Mouse (Mus musculus) forebrain, embryonic 10.5 days (tissue): ENCODE measurements around the gene Dnmt3l. TPM values are rescaled to one million over a fixed set of nuclear protein-coding genes. Genes with fewer than 3 reads are reported as not detected.
"Not testable (repeated sequence)": the region's sequence is repeated elsewhere in the genome, so short reads cannot be mapped to it uniquely, and the experiment has no call there.

ENCODE experiments used
- DNase-seq: peaks from one replicate; pipeline ENCODE4 v3.0.0-alpha.2; 2017; ENCODE audit warnings: low spot score; ENCODE audit errors: extremely low spot score
- H3K27ac ChIP-seq: fragments of 300-500 bp; sonication (generic); 2 replicates; pipeline ENCODE4 v1.5.1; 2016; ENCODE audit warnings: mild to moderate bottlenecking
- H3K27me3 ChIP-seq: fragments of 300-500 bp; sonication (generic); 2 replicates; pipeline ENCODE4 v1.6.1; 2016; ENCODE audit warnings: mild to moderate bottlenecking; ENCODE audit not compliant: poor library complexity, severe bottlenecking
- H3K36me3 ChIP-seq: fragments of 300-500 bp; sonication (generic); replicated peaks from 2 replicates; pipeline ENCODE4 v1.6.1; 2016; ENCODE audit warnings: mild to moderate bottlenecking, moderate library complexity
- H3K4me1 ChIP-seq: fragments of 300-500 bp; sonication (generic); 2 replicates; pipeline ENCODE4 v1.6.1; 2016
- H3K4me3 ChIP-seq: fragments of 300-500 bp; sonication (generic); 2 replicates; pipeline ENCODE4 v1.5.1; 2016; ENCODE audit warnings: mild to moderate bottlenecking, moderate library complexity
- H3K9me3 ChIP-seq: fragments of 300-500 bp; sonication (generic); 2 replicates; pipeline ENCODE4 v1.6.1; 2016; ENCODE audit warnings: mild to moderate bottlenecking, moderate library complexity
- WGBS: fragments of 180-500 bp; shearing (Covaris S2); methylation state at CpG from one replicate; pipeline ENCODE4 v1.1.7; 2016; 5-methylcytosine and 5-hydroxymethylcytosine counted together
- polyA plus RNA-seq: library from polyadenylated mRNA; unstranded; fragments of >200 nt; fragmentation: Nextera tagmentation; extraction: Ambion mirVana; gene quantifications from 2 replicates; pipeline ENCODE4 v1.2.1, GENCODE M21; 2016

Gene Dnmt3l
- polyA plus RNA-seq, 1 experiment from 2014 or later: not detected

DNA sequence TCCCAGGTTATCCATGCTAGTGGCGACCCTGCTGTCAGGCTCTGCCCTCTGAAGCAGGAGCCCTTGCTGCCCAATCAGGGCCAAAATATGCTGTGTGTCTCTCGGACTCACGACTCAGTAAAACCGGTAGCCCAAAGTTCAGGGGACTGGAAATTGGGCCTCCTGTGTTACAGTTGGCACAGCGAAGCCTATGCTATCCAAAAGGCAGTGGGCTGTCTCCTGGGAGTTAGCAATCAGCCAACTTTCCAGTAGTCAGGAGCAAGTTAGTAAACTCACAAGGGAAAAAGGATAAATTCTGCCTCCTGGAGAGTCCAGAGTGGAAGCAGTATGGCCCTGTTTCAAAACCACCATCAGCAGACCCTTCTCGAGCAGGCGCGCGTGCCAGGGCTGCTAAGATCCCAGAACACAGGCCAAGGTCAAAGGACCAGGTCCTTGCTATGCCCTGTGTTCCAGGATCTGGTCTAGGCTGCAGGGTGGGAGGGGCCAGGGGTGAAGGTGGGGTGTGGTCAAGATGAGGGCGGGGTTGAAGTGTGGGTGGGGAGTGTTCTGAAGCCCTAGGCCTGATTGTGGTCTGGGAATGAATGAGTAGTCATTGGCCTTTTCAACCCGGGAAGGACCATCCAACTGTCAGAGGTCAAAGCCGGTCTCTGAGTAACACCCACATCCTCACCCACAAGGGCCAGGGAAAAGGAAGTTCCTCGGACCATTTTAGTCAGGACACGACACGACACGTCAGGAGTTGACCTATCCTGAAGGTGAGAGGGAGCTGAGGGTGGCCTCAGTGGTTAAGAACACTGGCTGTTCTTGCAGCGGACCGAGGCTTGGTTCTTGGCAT lies 28.9 kb upstream of the Dnmt3l start:
- Histone ChIP-seq H3K9me3 (peaks cover 6% of the 10 kb centered on the region; the same call in 1 of the 2 replicates), H3K4me3 (no peak overlapping the region), H3K27me3 (no peaks in the 10 kb centered on the region), H3K27ac (no peak overlapping the region), H3K4me1 (peaks cover 25% of the 10 kb centered on the region), H3K36me3 (peaks cover 5% of the 10 kb centered on the region; the same call in 1 of the 2 replicates)
- WGBS: 94% methylated on average over 18 of the region's 18 CpGs
- DNase-seq: no peak

DNA sequence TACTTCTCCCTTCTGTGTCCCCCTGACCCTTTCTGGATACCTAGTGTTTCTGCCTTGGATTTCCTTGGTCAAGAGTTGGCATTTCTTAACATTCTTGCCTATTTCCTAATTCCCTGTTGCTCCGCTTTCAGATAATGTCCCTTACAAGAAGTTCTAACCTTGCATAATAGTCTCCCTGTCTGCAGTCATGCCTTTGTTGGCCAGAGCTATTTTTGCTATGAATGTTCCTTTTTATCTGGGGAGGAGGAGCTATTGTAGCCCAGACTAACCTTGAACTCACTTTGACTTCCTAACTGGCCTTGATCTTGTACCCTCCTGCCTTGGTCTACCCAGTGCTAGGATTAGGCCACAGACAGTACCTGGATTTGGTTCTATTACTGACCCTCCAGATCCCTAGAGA lies 26.3 kb upstream of the Dnmt3l start:
- peaks cover 6% of the 10 kb centered on the region; the same call in 1 of the 2 replicates for H3K9me3 ChIP-seq
- no peaks in the 10 kb centered on the region for H3K27me3 ChIP-seq
- peaks cover 10% of the 10 kb centered on the region for H3K4me1 ChIP-seq
- no peak for DNase-seq
- 98% methylated on average over 1 of the region's 1 CpGs for WGBS
- no peaks in the 10 kb centered on the region for H3K36me3 ChIP-seq
- no peak overlapping the region for H3K27ac ChIP-seq
- H3K4me3 ChIP-seq: no peak overlapping the region

GRCm38 (mm10) chr10:78016366-78016765 lies 25.4 kb upstream of the Dnmt3l start:
- Histone ChIP-seq H3K4me1 (peaks cover 9% of the 10 kb centered on the region), H3K36me3 (no peaks in the 10 kb centered on the region), H3K27ac (no peak overlapping the region), H3K4me3 (no peak overlapping the region), H3K9me3 (peaks cover 6% of the 10 kb centered on the region; the same call in 1 of the 2 replicates), H3K27me3 (no peaks in the 10 kb centered on the region)
- DNase-seq: no peak
- 55% methylated on average over 5 of the region's 5 CpGs for WGBS

- no peaks in the 10 kb centered on the region for H3K36me3 ChIP-seq
- peak overlapping the region; percentile 62; the same call in 1 of the 2 replicates for H3K27ac ChIP-seq
- peaks cover 9% of the 10 kb centered on the region for H3K4me1 ChIP-seq
- 26% methylated on average over 19 of the region's 19 CpGs for WGBS
- H3K9me3 ChIP-seq: peaks cover 6% of the 10 kb centered on the region; the same call in 1 of the 2 replicates
- DNase-seq: peak; percentile 80
- H3K4me3 ChIP-seq: peak overlapping the region; percentile 48
- no peaks in the 10 kb centered on the region for H3K27me3 ChIP-seq
Measured at GRCm38 (mm10) chr10:78018797-78019203, 22.9 kb upstream of the Dnmt3l start.

GRCm38 (mm10) chr10:78019291-78019690 lies 22.5 kb upstream of the Dnmt3l start:
- 84% methylated on average over 4 of the region's 4 CpGs for WGBS
- no peak overlapping the region for H3K4me3 ChIP-seq
- DNase-seq: no peak

GRCm38 (mm10) chr10:78019984-78020383 lies 21.8 kb upstream of the Dnmt3l start:
- WGBS: 93% methylated on average over 7 of the region's 11 CpGs
- H3K36me3 ChIP-seq, H3K27ac ChIP-seq, DNase-seq, H3K9me3 ChIP-seq, H3K27me3 ChIP-seq, H3K4me1 ChIP-seq, H3K4me3 ChIP-seq: not testable (repeated sequence)

More at GRCm38 (mm10) chr10:78019291-78019690, 22.5 kb upstream of the Dnmt3l start:
- peaks cover 6% of the 10 kb centered on the region; the same call in 1 of the 2 replicates for H3K9me3 ChIP-seq
- H3K4me1 ChIP-seq: peaks cover 9% of the 10 kb centered on the region
- H3K36me3 ChIP-seq: no peaks in the 10 kb centered on the region
- H3K27me3 ChIP-seq: no peaks in the 10 kb centered on the region
- H3K27ac ChIP-seq: no peak overlapping the region

GRCm38 (mm10) chr10:78025453-78025852 lies 16.3 kb upstream of the Dnmt3l start:
- DNase-seq, H3K4me1 ChIP-seq, H3K4me3 ChIP-seq, H3K27me3 ChIP-seq, H3K27ac ChIP-seq, H3K9me3 ChIP-seq, H3K36me3 ChIP-seq: not testable (repeated sequence)
- WGBS: 85% methylated on average over 6 of the region's 8 CpGs

- no peaks in the 10 kb centered on the region for H3K36me3 ChIP-seq
- H3K27ac ChIP-seq: no peak overlapping the region
- 5% methylated on average over 5 of the region's 5 CpGs for WGBS
- no peaks in the 10 kb centered on the region for H3K9me3 ChIP-seq
- H3K4me3 ChIP-seq: no peak overlapping the region
- DNase-seq: peak; percentile 73
- no peaks in the 10 kb centered on the region for H3K27me3 ChIP-seq
- no peaks in the 10 kb centered on the region for H3K4me1 ChIP-seq
Measured at GRCm38 (mm10) chr10:78028129-78028528, 13.6 kb upstream of the Dnmt3l start.

GRCm38 (mm10) chr10:78029080-78029479 lies 12.7 kb upstream of the Dnmt3l start:
- no peak for DNase-seq
- WGBS: 97% methylated on average over 1 of the region's 1 CpGs

GRCm38 (mm10) chr10:78031987-78032386 lies 9.8 kb upstream of the Dnmt3l start:
- no peaks in the 10 kb centered on the region for H3K9me3 ChIP-seq
- H3K27me3 ChIP-seq: no peaks in the 10 kb centered on the region
- no peaks in the 10 kb centered on the region for H3K4me1 ChIP-seq
- H3K4me3 ChIP-seq: no peak overlapping the region
- WGBS: 89% methylated on average over 2 of the region's 2 CpGs
- H3K36me3 ChIP-seq: no peaks in the 10 kb centered on the region
- no peak overlapping the region for H3K27ac ChIP-seq
- no peak for DNase-seq

More at GRCm38 (mm10) chr10:78029080-78029479, 12.7 kb upstream of the Dnmt3l start:
- Histone ChIP-seq H3K36me3 (no peaks in the 10 kb centered on the region), H3K4me1 (no peaks in the 10 kb centered on the region), H3K27me3 (no peaks in the 10 kb centered on the region), H3K9me3 (no peaks in the 10 kb centered on the region), H3K4me3 (no peak overlapping the region), H3K27ac (no peak overlapping the region)

- Histone ChIP-seq H3K27me3 (peaks cover 6% of the 10 kb centered on the region), H3K27ac (no peak overlapping the region), H3K36me3 (no peaks in the 10 kb centered on the region), H3K4me3 (no peak overlapping the region), H3K4me1 (peaks cover 4% of the 10 kb centered on the region; the same call in 1 of the 2 replicates), H3K9me3 (no peaks in the 10 kb centered on the region)
- WGBS: 85% methylated on average over 4 of the region's 4 CpGs
- DNase-seq: no peak
Measured at GRCm38 (mm10) chr10:78037139-78037538, 4.6 kb upstream of the Dnmt3l start.

GRCm38 (mm10) chr10:78042096-78042495 lies 349 bp downstream of the Dnmt3l start:
- no peaks in the 10 kb centered on the region for H3K9me3 ChIP-seq
- no peaks in the 10 kb centered on the region for H3K36me3 ChIP-seq
- 69% methylated on average over 7 of the region's 7 CpGs for WGBS
- H3K4me1 ChIP-seq: peaks cover 22% of the 10 kb centered on the region
- H3K27me3 ChIP-seq: peaks cover 30% of the 10 kb centered on the region
- H3K4me3 ChIP-seq: no peak overlapping the region
- DNase-seq: no peak
- H3K27ac ChIP-seq: no peak overlapping the region

- Histone ChIP-seq H3K36me3 (no peaks in the 10 kb centered on the region), H3K9me3 (no peaks in the 10 kb centered on the region), H3K4me3 (peak overlapping the region; percentile 38), H3K27ac (peak overlapping the region; percentile 72), H3K27me3 (peaks cover 30% of the 10 kb centered on the region), H3K4me1 (peaks cover 22% of the 10 kb centered on the region)
- WGBS: 59% methylated on average over 14 of the region's 14 CpGs
- no peak for DNase-seq
Measured at GRCm38 (mm10) chr10:78042697-78043405, 1.1 kb downstream of the Dnmt3l start.
